Mouse (Mus musculus): ENCODE results near the gene Adgrf2.

- TF ChIP-seq POLR2A (IDR thresholded peaks at IDR 0.05; ENCODE audit: control insufficient read depth, extremely low read depth, insufficient read depth, low read length, poor library complexity) (no peak), CTCF (IDR thresholded peaks at IDR 0.05; ENCODE audit: borderline replicate concordance, control insufficient read depth, extremely low read depth, insufficient read depth, low read length, poor library complexity) (no peak)
These were observed 3.9 kb upstream of the Adgrf2 start for GRCm38 (mm10) chr17:42745657-42746420.
